Mouse (Mus musculus): ENCODE measurements at regions not wholly inside any gene's neighbourhood (a gene's known extent, or its start where the extent isn't known, plus 50 kb on each side); places are given as distances from the start of the nearest gene placed in this dataset.
A peak's percentile ranks its signal among the peaks of the same experiment; 100 is the strongest.
"Not testable (repeated sequence)": the region's sequence is repeated elsewhere in the genome, so short reads cannot be mapped to it uniquely, and the experiment has no call there.

- DNase-seq (ENCODE audit: low read depth, low spot score), result no peak
Observed at GRCm38 (mm10) chr5:102123285-102123684, 53.6 kb upstream of the Wdfy3 start.

- peak; percentile 1 for DNase-seq (ENCODE audit: low read depth, low spot score)
Observed at GRCm38 (mm10) chr5:102126737-102127136, 57.0 kb upstream of the Wdfy3 start.

- DNase-seq (ENCODE audit: low read depth, low spot score), result no peak
Observed at GRCm38 (mm10) chr5:102147991-102148390, 78.3 kb upstream of the Wdfy3 start.

GRCm38 (mm10) chr5:102149481-102150129 lies 79.9 kb upstream of the Wdfy3 start:
- DNase-seq (ENCODE audit: low read depth, low spot score), result peak; percentile 52

- no peak for DNase-seq (ENCODE audit: low read depth, low spot score)
Observed at GRCm38 (mm10) chr5:102159621-102160020, 89.9 kb upstream of the Wdfy3 start.

- DNase-seq (ENCODE audit: low read depth, low spot score), result no peak
Observed at GRCm38 (mm10) chr5:102167981-102168380, 98.3 kb upstream of the Wdfy3 start.

GRCm38 (mm10) chr5:102171808-102172207 lies 102.1 kb upstream of the Wdfy3 start:
- no peak for DNase-seq (ENCODE audit: low read depth, low spot score)

GRCm38 (mm10) chr5:102180250-102180649 lies 110.5 kb upstream of the Wdfy3 start:
- DNase-seq (ENCODE audit: low read depth, low spot score), result no peak

GRCm38 (mm10) chr5:102188951-102189350 lies 119.2 kb upstream of the Wdfy3 start:
- not testable (repeated sequence) for DNase-seq (ENCODE audit: low read depth, low spot score)

- DNase-seq (ENCODE audit: low read depth, low spot score), result no peak
Observed at GRCm38 (mm10) chr5:102206456-102206855, 136.7 kb upstream of the Wdfy3 start.

GRCm38 (mm10) chr5:102206953-102207352 lies 137.2 kb upstream of the Wdfy3 start:
- DNase-seq (ENCODE audit: low read depth, low spot score), result peak; percentile 34

GRCm38 (mm10) chr5:102213145-102213544 lies 143.4 kb upstream of the Wdfy3 start:
- DNase-seq (ENCODE audit: low read depth, low spot score), result no peak

- DNase-seq (ENCODE audit: low read depth, low spot score), result no peak
Observed at GRCm38 (mm10) chr5:102227131-102227530, 157.4 kb upstream of the Wdfy3 start.

- no peak for DNase-seq (ENCODE audit: low read depth, low spot score)
Observed at GRCm38 (mm10) chr5:102242614-102243013, 172.9 kb upstream of the Wdfy3 start.

- DNase-seq (ENCODE audit: low read depth, low spot score), result no peak
Observed at GRCm38 (mm10) chr5:102244706-102245105, 175.0 kb upstream of the Wdfy3 start.

GRCm38 (mm10) chr5:102248747-102249146 lies 179.0 kb upstream of the Wdfy3 start:
- DNase-seq (ENCODE audit: low read depth, low spot score), result peak; percentile 1

GRCm38 (mm10) chr5:102251076-102251475 lies 181.4 kb upstream of the Wdfy3 start:
- no peak for DNase-seq (ENCODE audit: low read depth, low spot score)

- DNase-seq (ENCODE audit: low read depth, low spot score), result no peak
Observed at GRCm38 (mm10) chr5:102253786-102254185, 184.1 kb upstream of the Wdfy3 start.

GRCm38 (mm10) chr5:102257104-102257503 lies 187.4 kb upstream of the Wdfy3 start:
- no peak for DNase-seq (ENCODE audit: low read depth, low spot score)

- DNase-seq (ENCODE audit: low read depth, low spot score), result no peak
Observed at GRCm38 (mm10) chr5:102261621-102262020, 191.9 kb upstream of the Wdfy3 start.

GRCm38 (mm10) chr5:102266451-102266850 lies 196.7 kb upstream of the Wdfy3 start:
- no peak for DNase-seq (ENCODE audit: low read depth, low spot score)

GRCm38 (mm10) chr5:102267150-102267549 lies 197.4 kb upstream of the Wdfy3 start:
- DNase-seq (ENCODE audit: low read depth, low spot score), result no peak

- no peak for DNase-seq (ENCODE audit: low read depth, low spot score)
Observed at GRCm38 (mm10) chr5:102269204-102269603, 199.5 kb upstream of the Wdfy3 start.

GRCm38 (mm10) chr5:102275621-102276020 lies 205.6 kb upstream of the Arhgap24 start:
- no peak for DNase-seq (ENCODE audit: low read depth, low spot score)
